Mouse (Mus musculus): ENCODE measurements around the gene Nfil3. TPM values are rescaled to one million over a fixed set of nuclear protein-coding genes. Genes with fewer than 3 reads are reported as not detected.
A peak's percentile ranks its signal among the peaks of the same experiment; 100 is the strongest.

The Nfil3 gene
- total and polyA plus RNA-seq, 3 experiments = 23.5 to 34.6 (median 30.0) TPM

DNA sequence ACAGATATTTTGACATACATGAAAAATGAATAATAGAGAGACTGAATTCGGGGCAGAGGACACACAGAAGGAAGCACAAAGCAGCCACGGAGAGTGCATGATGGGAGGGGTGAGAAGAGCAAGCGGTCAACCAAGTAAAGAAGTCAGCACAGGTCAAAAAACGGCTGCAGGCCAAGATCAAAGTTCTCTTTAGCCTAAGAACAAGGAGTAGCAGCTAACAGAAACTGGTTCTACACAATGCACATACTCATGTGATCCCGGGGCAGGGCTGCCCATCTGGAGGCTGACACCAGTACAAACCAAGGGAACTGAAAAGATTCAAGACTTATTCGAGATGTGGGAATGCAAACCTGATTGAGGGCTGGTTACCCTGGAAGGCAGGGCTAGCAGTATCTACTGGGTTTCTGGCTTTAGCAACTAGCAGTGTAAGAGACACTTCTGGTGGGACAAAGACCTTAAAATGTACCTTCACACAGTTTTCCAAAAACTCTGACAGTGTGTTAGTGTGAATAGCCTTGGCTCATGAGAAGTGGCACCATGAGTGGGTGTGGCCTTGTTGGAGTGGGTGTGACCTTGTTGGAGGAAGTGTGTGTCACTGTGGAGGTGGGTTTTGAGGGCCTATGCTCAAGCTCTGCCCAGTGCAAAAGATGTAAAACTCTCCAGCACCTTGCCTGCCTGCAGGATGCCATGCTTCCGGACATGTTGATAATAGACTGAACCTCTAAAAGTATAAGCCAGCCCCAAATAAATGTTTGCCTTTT is 59.6 kb downstream of the Nfil3 start:
- in situ Hi-C loops (cut with MboI; ENCODE audit: low pct_ligation_motif_present, low pct_unique_long_range_greater_than_20kb, low sequenced_read_pairs) = loop anchor here (10.0 kb wide), 1 partner anchor 126 kb away; no protein-coding TSS in a partner anchor
- peak overlapping the region; percentile 73 for H3K9ac ChIP-seq (ENCODE audit: insufficient read depth, low read depth)
- dilution Hi-C loops (cut with MboI; ENCODE audit: extremely low pct_ligation_motif_present, extremely low pct_unique_long_range_greater_than_20kb, low sequenced_read_pairs) = no loop called here
- peak overlapping the region; percentile 95 for H3K4me2 ChIP-seq (ENCODE audit: insufficient read depth, low read depth, poor library complexity, severe bottlenecking)
- TF ChIP-seq POLR2A (IDR thresholded peaks at IDR 0.05; ENCODE audit: low read depth, low read length) (peak; percentile 53; the same call in 1 of the 2 replicates), BHLHE40 (IDR thresholded peaks at IDR 0.05; ENCODE audit: low read depth, low read length) (0 out of 2 replicates have a peak, but pooled peaks have one; percentile 29), SMC3 (IDR thresholded peaks at IDR 0.05; ENCODE audit: low read depth, low read length) (no peak), UBTF (IDR thresholded peaks at IDR 0.05; ENCODE audit: low read depth, low read length) (no peak), MYC (IDR thresholded peaks at IDR 0.05; ENCODE audit: low read depth, low read length) (0 out of 2 replicates have a peak, but pooled peaks have one; percentile 12), MAFK (IDR thresholded peaks at IDR 0.05; ENCODE audit: insufficient replicate concordance, low read length) (no peak), EP300 (IDR thresholded peaks at IDR 0.05; ENCODE audit: low read length) (peak; percentile 35; the same call in 1 of the 2 replicates), JUND (conservative IDR thresholded peaks at IDR 0.05; ENCODE audit: low read depth, low read length) (no peak), SIN3A (IDR thresholded peaks at IDR 0.05; ENCODE audit: low read length) (0 out of 2 replicates have a peak, but pooled peaks have one; percentile 18), ZNF384 (IDR thresholded peaks at IDR 0.05; ENCODE audit: low read depth, low read length) (no peak), ZKSCAN1 (IDR thresholded peaks at IDR 0.05; ENCODE audit: borderline replicate concordance, low read depth, low read length) (no peak), MEF2A (IDR thresholded peaks at IDR 0.05; ENCODE audit: borderline replicate concordance, low read depth, low read length) (0 out of 2 replicates have a peak, but pooled peaks have one; percentile 29), NELFE (IDR thresholded peaks at IDR 0.05; ENCODE audit: low read depth, low read length) (no peak), IRF4 (IDR thresholded peaks at IDR 0.05; ENCODE audit: low read depth, low read length) (0 out of 2 replicates have a peak, but pooled peaks have one; percentile 43), TBP (conservative IDR thresholded peaks at IDR 0.05; ENCODE audit: low read depth, low read length) (peak; percentile 57; the same call in 1 of the 2 replicates), MXI1 (IDR thresholded peaks at IDR 0.05; ENCODE audit: low read depth, low read length) (peak; percentile 24), ZC3H11A (IDR thresholded peaks at IDR 0.05; ENCODE audit: low read depth, low read length) (no peak)
- H3K4me1 ChIP-seq (ENCODE audit: control insufficient read depth in 1 of 2, insufficient read depth in 2 of 2) = peaks cover 24 to 66% of the 10 kb centered on the region in 2 experiments
- H3K27me3 ChIP-seq (replicated peaks) = no peaks in the 10 kb centered on the region
- H3K79me2 ChIP-seq (replicated peaks; ENCODE audit: control insufficient read depth, extremely low read depth, insufficient read depth, poor library complexity, severe bottlenecking) = peaks cover 92% of the 10 kb centered on the region
- H3K4me3 ChIP-seq (replicated peaks in 1 of 3; ENCODE audit: low read depth in 2 of 3, low read length in 2 of 3, poor library complexity in 1 of 3) = peak overlapping the region in 1 of 3 experiments; percentile 25
- H3K36me3 ChIP-seq (replicated peaks in 1 of 2; ENCODE audit: control insufficient read depth in 1 of 2, insufficient read depth in 1 of 2, low read length in 1 of 2) = peaks cover 2 to 37% of the 10 kb centered on the region in 2 experiments
- peak; percentile 68 for DNase-seq (ENCODE audit: extremely low read depth)
- H3K27ac ChIP-seq (ENCODE audit: insufficient read depth, low read depth) = peak overlapping the region; percentile 100
- peaks cover 6% of the 10 kb centered on the region for H3K9me3 ChIP-seq (replicated peaks; ENCODE audit: low read length)

DNA sequence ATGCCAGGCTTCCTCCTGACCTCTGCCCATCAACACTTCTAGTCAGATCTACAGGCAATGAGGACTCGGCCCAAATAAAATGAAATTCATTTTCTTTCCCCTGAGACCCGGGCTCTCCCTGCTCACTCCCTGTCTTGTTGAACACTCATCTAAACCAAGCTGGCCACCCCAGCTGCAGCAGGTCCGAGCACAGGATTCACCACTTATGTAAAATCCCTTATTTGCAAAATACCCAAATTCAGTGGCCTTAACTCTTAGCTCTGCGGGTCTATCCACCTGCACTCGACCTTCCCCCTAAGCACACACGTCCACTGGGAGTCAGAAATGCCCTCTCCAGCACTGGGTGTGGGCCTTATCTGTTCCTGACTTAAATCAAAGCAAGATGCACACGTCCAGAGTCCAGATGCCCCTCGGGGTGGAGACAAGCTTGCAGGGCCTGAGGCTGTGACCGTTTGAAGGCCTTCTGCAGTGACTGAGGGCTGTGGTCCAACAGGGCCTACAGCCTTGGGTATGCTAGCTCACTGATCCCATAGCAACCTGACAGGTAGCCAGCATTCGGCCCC is 61.0 kb downstream of the Nfil3 start:
- H3K27ac ChIP-seq (ENCODE audit: insufficient read depth, low read depth) = peak overlapping the region; percentile 100
- in situ Hi-C loops (cut with MboI; ENCODE audit: low pct_ligation_motif_present, low pct_unique_long_range_greater_than_20kb, low sequenced_read_pairs) = loop anchor here (5.0 to 10.0 kb wide), 3 partner anchors 52 to 125 kb away; no protein-coding TSS in a partner anchor
- H3K4me1 ChIP-seq (ENCODE audit: control insufficient read depth in 1 of 2, insufficient read depth in 2 of 2) = peaks cover 20 to 56% of the 10 kb centered on the region in 2 experiments
- H3K9me3 ChIP-seq (replicated peaks; ENCODE audit: low read length) = peaks cover under 1% of the 10 kb centered on the region
- dilution Hi-C loops (cut with MboI; ENCODE audit: extremely low pct_ligation_motif_present, extremely low pct_unique_long_range_greater_than_20kb, low sequenced_read_pairs) = no loop called here
- peak overlapping the region; percentile 57 to 78 (median 58) for H3K4me3 ChIP-seq (replicated peaks in 1 of 3; ENCODE audit: low read depth in 2 of 3, low read length in 2 of 3, poor library complexity in 1 of 3)
- peaks cover 82% of the 10 kb centered on the region for H3K79me2 ChIP-seq (replicated peaks; ENCODE audit: control insufficient read depth, extremely low read depth, insufficient read depth, poor library complexity, severe bottlenecking)
- no peaks in the 10 kb centered on the region for H3K27me3 ChIP-seq (replicated peaks)
- peaks cover 2 to 36% of the 10 kb centered on the region in 2 experiments for H3K36me3 ChIP-seq (replicated peaks in 1 of 2; ENCODE audit: control insufficient read depth in 1 of 2, insufficient read depth in 1 of 2, low read length in 1 of 2)
- H3K9ac ChIP-seq (ENCODE audit: insufficient read depth, low read depth) = peak overlapping the region; percentile 97
- H3K4me2 ChIP-seq (ENCODE audit: insufficient read depth, low read depth, poor library complexity, severe bottlenecking) = peak overlapping the region; percentile 96
- DNase-seq (ENCODE audit: extremely low read depth) = peak; percentile 91
- TF ChIP-seq IRF4 (IDR thresholded peaks at IDR 0.05; ENCODE audit: low read depth, low read length) (peak; percentile 87), KAT2A (IDR thresholded peaks at IDR 0.05; ENCODE audit: insufficient replicate concordance, low read length) (peak; percentile 79), ZNF384 (IDR thresholded peaks at IDR 0.05; ENCODE audit: low read depth, low read length) (no peak; the same call in none of the 2 replicates), MEF2A (IDR thresholded peaks at IDR 0.05; ENCODE audit: borderline replicate concordance, low read depth, low read length) (peak; percentile 92), MXI1 (IDR thresholded peaks at IDR 0.05; ENCODE audit: low read depth, low read length) (peak; percentile 87), ZMIZ1 (IDR thresholded peaks at IDR 0.05; ENCODE audit: low read depth, low read length) (peak; percentile 92), ZC3H11A (IDR thresholded peaks at IDR 0.05; ENCODE audit: low read depth, low read length) (no peak), CHD1 (IDR thresholded peaks at IDR 0.05; ENCODE audit: low read depth, low read length) (no peak), NELFE (IDR thresholded peaks at IDR 0.05; ENCODE audit: low read depth, low read length) (peak; percentile 83), TBP (conservative IDR thresholded peaks at IDR 0.05; ENCODE audit: low read depth, low read length) (peak; percentile 93), ETS1 (conservative IDR thresholded peaks at IDR 0.05; ENCODE audit: low read depth, low read length) (peak; percentile 96), ELF1 (IDR thresholded peaks at IDR 0.05; ENCODE audit: low read depth, low read length) (0 out of 2 replicates have a peak, but pooled peaks have one; percentile 10), E2F4 (IDR thresholded peaks at IDR 0.05; ENCODE audit: insufficient replicate concordance, low read depth, low read length) (no peak; the same call in 1 of the 2 replicates), POLR2A (IDR thresholded peaks at IDR 0.05; ENCODE audit: low read depth, low read length) (peak; percentile 77), UBTF (IDR thresholded peaks at IDR 0.05; ENCODE audit: low read depth, low read length) (0 out of 2 replicates have a peak, but pooled peaks have one; percentile 36), SIN3A (IDR thresholded peaks at IDR 0.05; ENCODE audit: low read length) (peak; percentile 95), USF1 (IDR thresholded peaks at IDR 0.05; ENCODE audit: low read depth, low read length) (no peak), MAFK (IDR thresholded peaks at IDR 0.05; ENCODE audit: insufficient replicate concordance, low read length) (peak; percentile 75), HCFC1 (IDR thresholded peaks at IDR 0.05; ENCODE audit: low read depth, low read length) (peak; percentile 46; the same call in 1 of the 2 replicates)
